Mouse (Mus musculus) spleen, postnatal 4 days (tissue): ENCODE results near the gene C8a.

ENCODE experiments used
- DNase-seq, 2 experiments: peaks; one replicate each; pipeline ENCODE4 v3.0.0; 2022; ENCODE audit warnings: low spot score in 2 of 2

C8a gene

DNA sequence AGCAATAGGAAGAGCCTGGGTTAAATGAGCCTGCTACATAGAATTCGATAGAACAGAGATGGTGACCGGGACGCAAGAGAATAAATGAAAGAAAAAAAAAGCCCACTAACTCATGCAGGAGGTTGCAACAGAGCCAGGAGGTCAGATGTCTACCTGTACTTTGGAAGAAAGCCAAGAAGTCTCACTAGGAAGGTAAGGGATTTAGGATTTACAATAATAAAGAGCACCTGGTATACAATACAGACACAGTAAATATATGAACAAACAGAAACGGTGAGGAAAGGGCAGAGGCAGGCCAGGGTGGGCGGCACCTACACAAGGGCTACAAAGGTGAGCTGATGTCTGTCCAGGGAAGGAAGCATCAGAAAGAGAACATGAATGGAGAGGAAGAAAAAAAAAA is 34.0 kb downstream of the C8a start:
- no peak for DNase-seq

DNA sequence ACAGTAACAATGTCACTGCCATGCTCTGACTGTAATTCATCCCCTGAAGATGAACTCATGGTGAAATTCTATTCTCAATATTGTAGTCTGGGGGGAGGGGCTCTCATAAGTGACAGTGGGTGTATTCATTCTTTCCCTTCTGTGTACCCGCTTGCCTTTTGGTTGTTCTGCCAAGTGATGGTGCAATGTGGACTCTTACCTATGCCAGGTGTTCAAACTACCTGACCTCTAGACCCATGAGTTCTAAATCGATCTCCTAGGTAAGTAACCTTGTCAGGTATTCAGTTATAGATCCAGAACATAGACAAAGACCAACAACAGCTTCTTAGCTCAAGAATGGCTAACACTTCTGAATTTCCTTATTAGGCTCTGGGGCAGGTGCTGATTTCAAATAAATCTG is 37.9 kb downstream of the C8a start:
- DNase-seq = no peak

DNA sequence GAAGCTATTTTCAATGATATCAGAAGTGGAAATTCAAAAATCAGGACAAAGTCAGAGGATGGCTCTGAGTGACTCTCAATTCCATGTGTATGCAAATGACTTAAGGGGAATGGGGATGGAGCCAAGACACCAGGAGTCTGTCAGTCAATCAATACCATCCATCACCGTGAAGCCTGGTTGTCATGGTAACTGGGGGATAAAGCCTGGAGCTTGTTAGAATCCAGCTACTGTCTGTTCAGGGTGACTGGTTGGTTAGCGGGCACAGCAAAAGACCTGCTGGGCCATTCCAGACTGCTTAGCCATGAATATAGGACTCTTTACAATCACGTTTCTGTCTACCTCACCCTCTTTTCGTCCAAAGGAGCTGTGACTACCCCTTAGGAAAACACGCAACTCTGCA is 41.1 kb downstream of the C8a start:
- no peak for DNase-seq

DNA sequence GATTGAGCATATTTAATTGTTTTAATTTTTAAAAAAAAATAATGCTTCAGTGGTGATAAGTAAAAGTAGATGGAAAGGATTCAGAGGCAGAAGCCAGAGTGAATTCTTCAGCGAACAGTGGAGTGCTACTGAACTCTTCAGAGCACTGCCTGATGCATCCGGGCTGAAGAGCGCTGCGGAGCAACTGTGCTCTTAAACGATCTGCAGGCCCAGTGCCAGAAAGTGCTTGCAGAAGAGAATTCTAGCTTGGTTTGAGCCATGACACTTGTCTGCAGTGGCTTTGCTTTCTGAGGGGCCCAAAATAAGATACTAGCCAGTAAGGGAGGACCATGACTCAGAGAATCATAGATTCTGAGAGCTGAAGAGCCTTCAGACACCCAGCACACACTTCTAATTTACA is 47.3 kb downstream of the C8a start:
- no peak for DNase-seq

DNA sequence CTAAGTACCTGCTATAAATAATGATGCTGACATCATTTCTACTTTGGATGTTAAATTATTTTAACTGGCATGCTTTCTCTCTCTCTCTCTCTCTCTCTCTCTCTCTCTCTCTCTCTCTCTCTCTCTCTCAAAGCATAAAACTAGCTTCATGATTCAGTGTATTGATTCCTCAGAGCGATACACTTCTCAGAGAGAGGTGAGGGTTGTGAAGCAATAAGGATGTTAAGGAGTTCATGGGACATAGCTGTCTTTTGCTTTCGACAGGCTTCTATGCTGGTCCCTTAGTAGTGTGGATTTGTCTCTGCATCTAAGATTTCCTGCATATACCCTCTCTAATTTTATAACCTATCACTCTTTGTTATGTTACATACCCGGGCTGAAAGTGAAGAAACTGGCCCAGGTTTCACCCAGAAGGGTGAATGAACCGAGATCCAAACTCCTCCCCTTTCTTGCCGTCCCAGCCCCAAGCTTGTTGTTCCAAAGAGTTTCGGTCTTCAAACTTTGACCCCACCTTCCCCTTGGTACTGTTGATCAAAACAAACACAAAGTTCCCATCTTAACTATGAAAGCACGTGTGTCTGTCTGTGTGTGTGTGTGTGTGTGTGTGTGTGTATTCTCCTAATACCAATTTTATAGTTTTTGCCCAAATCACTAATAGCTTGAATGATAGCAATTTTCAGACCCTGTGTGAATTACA is 51.7 kb downstream of the C8a start:
- no peak for DNase-seq

DNA sequence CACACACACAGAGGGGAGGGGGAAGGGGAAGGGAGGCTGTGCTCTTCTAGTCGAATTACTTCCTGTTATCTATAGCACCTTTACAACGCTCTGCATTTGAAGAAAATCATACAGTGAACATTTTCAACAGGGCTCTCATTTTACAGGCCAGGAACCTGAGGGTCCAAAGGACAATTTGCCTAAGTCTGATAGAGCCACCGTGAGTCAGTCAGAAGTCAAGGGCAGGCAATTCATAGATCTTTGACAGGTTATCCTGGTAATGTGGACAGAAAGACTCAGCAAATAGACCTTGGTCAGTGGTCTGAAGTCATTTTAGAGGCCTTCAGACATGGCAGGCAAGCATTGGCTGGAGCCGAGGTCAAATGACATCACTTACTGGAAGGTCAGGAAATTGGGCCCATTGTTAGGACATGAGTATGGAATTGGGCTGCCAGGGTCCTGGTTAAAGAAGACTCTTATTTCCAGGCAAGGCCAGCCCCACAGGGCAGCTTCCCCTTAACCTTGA is 52.5 kb downstream of the C8a start:
- DNase-seq = no peak

DNA sequence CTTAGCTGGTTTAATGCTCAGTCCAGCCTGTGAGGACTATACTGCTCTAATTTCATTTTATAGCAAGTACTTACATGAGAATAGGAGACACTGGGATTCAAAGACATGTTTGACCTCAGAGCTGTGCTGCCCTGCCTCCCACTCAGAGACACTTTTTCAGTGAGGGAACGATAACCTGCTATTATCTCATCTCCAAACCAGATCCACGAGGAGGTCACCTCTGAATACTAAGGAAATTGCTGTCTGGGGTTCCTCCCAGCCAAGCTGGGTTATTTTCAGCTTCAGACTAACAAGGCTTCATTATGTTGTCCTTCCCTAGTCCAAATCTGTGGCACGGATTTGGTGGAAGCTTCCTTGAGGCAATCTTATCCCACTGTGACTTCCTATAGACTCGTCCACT is 56.3 kb downstream of the C8a start:
- DNase-seq = no peak

DNA sequence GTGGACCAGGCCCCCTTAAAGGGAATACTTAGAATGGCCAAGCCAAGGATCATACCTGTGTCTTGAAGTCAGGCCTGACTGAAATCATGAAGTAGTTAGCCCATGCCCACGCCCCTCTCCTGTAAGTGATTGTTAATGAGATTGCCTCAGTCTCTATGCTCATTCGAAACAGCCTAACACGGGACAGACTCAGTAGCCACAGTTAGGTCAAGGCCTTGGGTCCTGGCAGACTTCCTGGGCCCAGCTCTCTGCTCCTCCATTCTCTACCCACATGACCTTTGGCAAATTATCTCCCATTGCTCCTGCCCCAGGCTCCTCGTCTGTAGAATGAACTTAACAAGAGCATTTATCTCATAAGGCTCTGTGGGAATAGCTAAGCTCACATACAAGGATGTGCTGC is 57.2 kb downstream of the C8a start:
- DNase-seq = no peak

DNA sequence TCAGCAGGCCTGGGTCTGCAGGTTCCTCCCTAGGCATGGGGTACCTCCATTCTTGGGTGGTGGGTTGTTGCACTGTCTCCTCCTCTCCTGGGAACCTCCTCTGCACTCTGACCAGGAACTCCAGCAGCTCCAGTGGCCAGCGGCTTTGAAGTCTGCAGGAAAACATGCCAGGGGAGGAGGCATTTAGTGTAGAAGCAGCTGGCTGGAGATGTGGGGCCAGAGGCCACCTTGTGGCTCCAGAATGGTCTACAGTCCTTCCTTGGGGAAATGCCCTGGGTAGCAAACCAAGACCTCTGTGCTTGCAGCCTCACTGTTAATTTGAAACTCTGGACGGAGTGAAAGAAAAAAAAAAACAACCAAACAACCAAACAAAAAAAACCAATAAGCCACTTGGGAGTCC is 58.7 kb downstream of the C8a start:
- no peak for DNase-seq

DNA sequence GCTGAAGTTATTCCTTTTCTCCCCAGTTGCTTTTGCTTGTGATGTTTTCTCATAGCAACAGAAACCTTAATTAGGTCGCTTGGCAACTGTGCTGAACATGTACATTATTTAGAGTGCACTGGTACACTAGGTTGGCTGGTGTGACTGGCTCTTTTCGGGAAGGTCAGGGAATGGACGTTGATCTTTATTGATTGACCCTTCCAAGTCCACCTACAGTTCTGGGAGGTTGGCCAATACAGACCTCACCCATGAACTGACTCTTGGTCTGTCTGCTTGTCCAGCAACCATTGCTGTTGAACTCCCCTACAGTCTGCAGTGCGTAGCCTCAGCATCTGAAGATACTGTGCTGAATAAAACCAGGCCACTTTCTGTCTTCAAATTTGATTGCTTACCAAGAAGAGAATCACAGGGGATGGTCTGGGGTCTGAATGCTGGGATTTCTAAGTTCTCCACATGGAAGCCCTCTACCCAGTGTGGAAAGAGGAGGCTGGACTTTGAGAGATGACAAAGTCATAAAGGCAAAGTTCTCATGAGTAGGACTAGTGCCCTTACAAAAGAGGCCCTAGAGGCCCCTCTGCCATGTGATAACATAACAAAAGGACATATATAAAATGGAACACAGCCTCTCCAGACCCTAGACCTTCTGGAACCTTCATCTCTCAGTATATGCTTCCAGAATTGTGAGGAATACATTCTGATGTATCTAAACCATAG is 59.5 kb downstream of the C8a start:
- DNase-seq = no peak

DNA sequence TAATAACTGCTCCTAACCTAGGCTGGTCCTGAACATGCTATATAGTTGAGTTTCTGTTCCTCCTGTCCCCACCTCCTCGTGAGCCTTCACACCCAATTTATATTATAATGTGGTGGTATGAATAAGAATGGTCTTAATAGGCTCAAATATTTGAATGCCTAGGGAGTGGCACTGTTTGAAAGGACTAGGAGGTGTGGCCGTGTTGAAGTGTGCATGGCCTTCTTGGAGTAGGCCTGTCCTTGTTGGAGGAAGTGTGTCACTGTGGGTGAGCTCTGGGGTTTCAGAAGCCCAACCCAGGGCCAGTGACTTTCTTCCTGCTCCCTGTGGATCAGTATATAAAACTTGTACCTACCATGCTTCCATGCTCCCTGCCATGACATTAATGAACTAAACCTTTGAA is 62.6 kb downstream of the C8a start:
- DNase-seq = no peak

DNA sequence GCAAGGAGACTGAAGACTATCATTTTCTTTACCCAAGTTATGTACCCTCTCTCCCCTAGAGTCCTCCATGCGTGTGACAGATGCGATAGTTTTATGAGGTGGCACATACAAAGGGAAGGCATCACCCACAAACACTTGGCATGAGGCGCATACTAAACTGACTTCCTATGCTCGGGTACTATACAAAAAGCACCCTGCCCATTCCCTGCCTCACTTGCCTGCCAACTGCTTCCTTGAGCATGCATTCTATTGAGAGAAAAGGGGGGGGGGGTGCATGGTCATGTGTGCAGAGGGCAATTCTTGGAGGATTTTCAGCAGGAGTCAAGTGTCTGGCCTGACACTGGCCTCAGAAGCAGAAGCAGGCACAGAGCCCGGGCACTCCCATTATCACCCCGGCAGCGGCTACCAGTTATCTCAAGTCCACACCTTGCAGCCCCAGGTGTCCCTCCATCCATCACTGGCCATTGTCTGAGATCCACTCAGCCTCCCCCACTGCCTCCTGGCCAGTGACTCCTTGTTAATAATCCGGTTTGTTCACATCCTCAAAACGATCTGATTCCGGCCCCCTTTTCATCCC is 65.4 kb downstream of the C8a start:
- no peak for DNase-seq

DNA sequence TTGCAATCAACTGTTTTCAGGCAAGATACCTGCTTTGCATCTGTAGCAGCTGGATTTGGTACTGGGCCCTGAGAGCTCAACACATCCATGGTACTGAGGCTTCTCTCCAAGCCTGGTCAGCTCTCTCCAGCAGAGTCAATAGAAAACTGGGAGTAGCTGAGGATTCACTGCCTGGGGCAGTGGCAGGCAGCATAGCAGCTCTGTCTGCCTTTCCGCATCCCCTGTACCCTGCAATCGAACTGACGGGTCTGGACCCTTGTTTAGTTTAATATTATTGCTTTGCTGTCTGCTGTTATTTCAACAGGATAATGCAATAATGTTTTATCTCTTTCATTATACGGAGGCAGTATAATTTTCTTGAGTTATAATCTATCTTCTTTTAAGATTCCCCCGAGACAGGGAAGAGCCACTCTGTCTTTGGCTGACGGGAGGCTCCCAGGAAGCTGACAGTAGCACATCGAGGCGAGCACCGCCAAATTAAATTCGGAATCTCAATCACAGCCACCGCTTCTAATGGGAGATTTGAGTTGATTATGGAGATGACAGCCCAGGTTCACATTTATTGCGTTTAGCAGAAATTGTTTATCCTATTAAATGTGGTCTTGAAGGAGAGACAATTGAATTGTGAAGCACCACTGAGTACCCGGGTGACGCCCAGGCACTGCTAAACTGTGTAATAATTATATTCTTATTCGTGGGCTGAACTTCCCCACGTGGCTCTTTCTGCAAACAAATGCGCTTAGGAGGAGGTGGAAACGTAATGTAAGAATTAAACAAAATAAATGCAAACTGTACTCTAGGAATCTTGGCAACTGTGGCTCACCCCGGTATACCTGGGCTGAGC is 70.6 kb downstream of the C8a start:
- DNase-seq = no peak

DNA sequence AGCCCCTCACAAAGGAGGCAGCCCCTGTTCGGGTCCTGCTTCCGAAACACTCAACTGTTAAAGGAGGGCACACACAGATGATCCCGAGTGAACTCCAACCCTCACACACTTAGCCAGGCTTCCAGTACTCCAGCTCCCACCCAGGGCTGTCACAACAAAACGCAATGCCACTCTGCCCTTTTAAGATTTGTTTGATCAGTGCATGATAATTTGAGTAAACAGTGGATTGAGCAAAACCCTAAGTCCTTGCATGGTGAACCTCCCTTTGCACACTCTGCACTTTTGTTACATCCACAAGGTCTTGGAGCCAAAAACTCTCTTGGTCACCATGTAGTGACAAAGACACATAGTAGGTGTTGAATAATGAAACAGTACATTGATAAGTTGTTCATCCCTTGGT is 72.1 kb downstream of the C8a start:
- no peak for DNase-seq

DNA sequence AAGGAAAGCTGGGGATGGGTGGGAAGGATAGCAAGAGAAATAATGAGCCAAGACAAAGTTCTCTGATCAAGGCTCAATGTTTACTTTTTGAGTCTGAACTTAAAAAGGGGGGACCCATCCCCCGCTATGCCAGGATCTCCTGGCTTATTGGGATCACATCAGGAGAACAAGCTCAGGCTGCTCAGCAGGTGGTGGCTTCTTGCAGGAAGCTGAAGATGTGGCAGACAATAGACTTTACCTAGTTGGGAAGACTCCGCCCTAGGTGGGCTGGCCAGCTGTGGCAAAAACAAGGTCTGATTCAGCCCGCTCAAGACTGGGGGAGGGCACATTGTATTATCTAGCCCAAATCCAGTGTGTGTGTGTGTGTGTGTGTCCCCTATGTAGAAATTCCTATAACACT is 74.6 kb downstream of the C8a start:
- DNase-seq = no peak

DNA sequence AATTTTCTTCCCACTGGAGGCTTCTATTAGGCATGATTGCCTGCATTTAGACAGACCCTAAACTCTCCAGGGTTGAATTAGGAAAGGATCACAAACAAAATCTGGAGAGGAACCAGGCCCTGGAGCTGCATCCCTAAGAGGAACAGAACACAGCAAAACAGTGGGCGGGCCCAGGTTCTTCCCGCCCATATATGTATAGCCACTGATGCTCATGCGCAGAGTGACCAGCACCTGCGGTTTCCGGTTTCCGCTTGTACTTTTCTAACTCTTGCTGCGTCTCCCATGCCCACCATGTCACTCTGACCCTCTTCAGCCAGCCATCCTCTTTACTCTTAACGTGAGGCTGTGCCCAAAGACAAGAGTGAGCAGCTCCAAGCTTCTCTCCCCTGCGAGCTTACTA is 77.2 kb downstream of the C8a start:
- no peak for DNase-seq

DNA sequence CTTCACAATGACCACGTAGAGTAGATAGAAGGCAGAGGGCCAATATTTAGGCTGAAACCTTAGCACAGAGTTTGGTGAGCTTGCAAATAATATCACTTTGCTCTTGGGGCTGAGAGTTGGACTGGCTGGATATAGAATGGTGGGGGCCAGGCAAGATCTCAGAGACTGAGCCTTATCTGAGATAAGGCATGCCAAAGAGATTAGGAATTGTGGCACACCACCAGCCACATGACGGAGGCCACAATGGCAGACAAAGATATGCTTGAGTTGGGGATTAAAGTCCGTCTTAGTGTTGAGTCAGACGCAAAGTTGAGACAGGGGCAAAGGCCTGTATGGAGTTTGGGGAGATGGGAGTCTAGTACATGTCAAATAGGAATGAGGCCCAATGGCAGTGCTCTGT is 84.1 kb downstream of the C8a start:
- DNase-seq = no peak

DNA sequence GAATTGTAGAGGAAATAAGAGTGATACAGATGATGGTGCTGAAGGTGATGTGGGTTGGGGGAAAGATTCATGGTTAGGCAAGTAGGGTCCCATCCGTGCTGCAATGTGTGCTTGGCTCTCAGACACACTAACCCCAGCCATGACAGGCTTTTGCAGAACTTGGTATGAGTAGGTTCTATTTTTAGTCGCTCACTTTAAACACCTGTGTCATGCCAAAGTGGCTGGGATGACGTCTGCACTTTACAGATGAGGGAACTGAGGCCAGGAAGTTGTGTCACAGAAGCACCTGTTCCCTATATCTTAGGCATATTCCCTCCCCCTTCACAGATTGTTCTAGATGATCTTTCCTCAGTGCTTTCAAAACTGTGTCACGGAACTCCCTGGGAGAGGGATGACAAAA is 93.9 kb downstream of the C8a start:
- no peak for DNase-seq

DNA sequence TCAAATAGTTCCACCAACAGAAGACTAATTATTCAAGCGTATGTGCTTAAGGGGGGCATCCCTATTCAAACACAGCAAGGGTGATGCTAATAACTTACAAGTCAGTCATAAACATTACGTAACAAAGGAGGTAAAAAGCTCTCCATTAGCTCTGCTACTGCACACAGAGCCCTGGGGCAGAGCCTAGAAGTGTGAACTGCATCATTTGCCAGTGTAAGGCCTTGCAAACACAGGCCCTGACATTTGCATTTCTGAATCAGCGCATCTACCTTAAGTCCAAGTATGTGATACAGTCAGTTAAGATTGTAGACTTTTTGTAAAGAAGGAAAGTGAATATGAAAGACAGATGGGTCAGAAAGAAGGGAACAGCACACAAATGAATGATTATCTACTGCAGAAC is 94.8 kb downstream of the C8a start:
- DNase-seq = no peak

DNA sequence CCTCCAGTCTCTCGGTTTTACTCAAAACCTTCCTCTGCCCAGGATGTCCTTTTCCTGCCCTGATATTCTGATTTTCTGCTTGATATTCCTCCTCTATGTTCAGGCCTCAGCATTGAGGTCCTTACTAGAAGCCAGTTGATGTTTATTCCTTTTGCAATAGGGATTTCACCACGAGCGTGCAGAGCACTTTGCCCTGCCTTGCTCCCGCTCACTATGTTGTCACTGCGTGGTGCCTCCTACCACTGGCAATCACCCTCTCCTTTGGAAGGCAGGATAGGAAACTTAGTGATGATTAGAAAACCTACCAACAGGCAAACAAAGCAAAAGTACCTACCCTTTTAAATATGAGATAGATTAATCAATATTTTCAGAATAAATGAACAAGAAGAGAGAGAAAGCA is 96.7 kb downstream of the C8a start:
- DNase-seq = no peak

DNA sequence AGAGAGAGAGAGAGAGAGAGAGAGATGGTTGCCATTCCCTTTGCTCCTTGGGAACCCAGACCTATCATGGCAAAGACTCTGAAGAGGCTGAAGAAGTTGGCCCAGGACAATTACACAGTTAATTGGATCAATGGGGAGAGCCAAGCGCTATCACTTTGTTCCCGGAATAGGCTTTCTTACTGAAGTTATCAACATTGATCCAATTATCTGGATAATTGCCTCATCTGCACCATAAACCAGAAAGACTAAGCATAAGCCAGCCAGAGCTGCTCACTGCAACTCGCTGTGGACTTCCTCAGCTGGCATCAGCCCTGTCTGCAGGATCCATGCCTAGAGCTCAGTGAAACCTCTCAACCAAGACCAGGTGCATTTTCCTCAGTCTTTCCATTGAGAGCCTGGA is 100.6 kb downstream of the C8a start:
- DNase-seq = no peak

DNA sequence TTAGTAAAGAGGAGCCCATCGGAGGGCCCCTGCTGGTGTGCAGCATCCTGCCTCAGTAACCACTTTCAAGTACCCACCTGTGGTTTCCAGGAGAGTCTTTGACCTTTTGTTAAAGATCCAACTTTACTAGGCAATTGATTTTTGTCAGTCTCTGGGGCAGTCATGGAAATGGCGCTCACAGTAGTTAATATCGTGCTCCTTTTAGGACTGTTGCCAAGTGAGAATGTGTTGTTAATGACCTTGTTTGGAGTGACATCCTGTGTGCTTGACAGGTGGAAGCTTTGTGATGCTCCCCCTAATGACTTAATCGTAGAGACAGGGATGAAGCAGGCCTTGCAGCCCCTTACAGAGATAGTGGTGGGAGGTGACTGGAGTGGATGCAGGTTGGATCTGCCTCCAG is 105.9 kb downstream of the C8a start:
- DNase-seq = no peak
